Mouse (Mus musculus) lung, postnatal 0 days (tissue): ENCODE results near the gene Cc2d2a. TPM values are rescaled to one million over a fixed set of nuclear protein-coding genes. Genes with fewer than 3 reads are reported as not detected.

ENCODE experiments used
- ATAC-seq: fragments of 200-750 bp; cut with Nextera tagmentation; 2 replicates; pipeline ENCODE4 v1.8.0; 2017; ENCODE audit warnings: moderate library complexity
- DNase-seq: peaks from one replicate; pipeline ENCODE4 v3.0.0-alpha.2; 2016; ENCODE audit warnings: low spot score
- H3K27ac ChIP-seq: fragments of 300-500 bp; sonication (generic); 2 replicates; pipeline ENCODE4 v1.5.1; 2014; ENCODE audit warnings: antibody characterized with exemption, mild to moderate bottlenecking, low read length, mixed read lengths
- H3K27me3 ChIP-seq: fragments of 300-500 bp; sonication (generic); replicated peaks from 2 replicates; pipeline ENCODE4 v1.6.1; 2014; ENCODE audit warnings: low read length, mixed read lengths; ENCODE audit not compliant: insufficient read depth
- H3K36me3 ChIP-seq: fragments of 300-500 bp; sonication (generic); 2 replicates; pipeline ENCODE4 v1.6.1; 2014; ENCODE audit warnings: low read length, mixed read lengths; ENCODE audit not compliant: insufficient read depth
- H3K4me1 ChIP-seq: fragments of 300-500 bp; sonication (generic); 2 replicates; pipeline ENCODE4 v1.6.1; 2014; ENCODE audit warnings: antibody characterized with exemption, low read depth, low read length, mixed read lengths; ENCODE audit not compliant: insufficient read depth
- H3K4me2 ChIP-seq: fragments of 300-500 bp; sonication (generic); replicated peaks from 2 replicates; pipeline ENCODE4 v1.6.1; 2014; ENCODE audit warnings: low read depth, mild to moderate bottlenecking, low read length, moderate library complexity, mixed read lengths
- H3K4me3 ChIP-seq: fragments of 300-500 bp; sonication (generic); 2 replicates; pipeline ENCODE4 v1.5.1; 2014; ENCODE audit warnings: low read depth, low read length
- H3K9ac ChIP-seq: fragments of 300-500 bp; sonication (generic); replicated peaks from 2 replicates; pipeline ENCODE4 v1.6.1; 2014; ENCODE audit warnings: low read depth, mild to moderate bottlenecking
- H3K9me3 ChIP-seq: fragments of 300-500 bp; sonication (generic); 2 replicates; pipeline ENCODE4 v1.6.1; 2016; ENCODE audit warnings: low read length, mixed read lengths
- CTCF ChIP-seq: IDR thresholded peaks from 2 replicates; pipeline ENCODE4 v1.5.1; 2016; ENCODE audit warnings: antibody characterized with exemption, mild to moderate bottlenecking
- EP300 ChIP-seq: IDR thresholded peaks from 2 replicates; pipeline ENCODE4 v1.6.1; 2016; ENCODE audit warnings: antibody characterized with exemption, mild to moderate bottlenecking, control low read depth
- WGBS: fragments of 180-500 bp; shearing (Covaris S2); extraction: QIAGEN DNeasy Blood & Tissue Kit; methylation state at CpG from one replicate; pipeline ENCODE4 v1.1.7; 2014; 5-methylcytosine and 5-hydroxymethylcytosine counted together
- polyA plus RNA-seq: library from polyadenylated mRNA; unstranded; fragments of >200 nt; fragmentation: Nextera tagmentation; extraction: Ambion mirVana; gene quantifications from 2 replicates; pipeline ENCODE4 v1.2.1, GENCODE M21; 2015

The Cc2d2a gene
- polyA plus RNA-seq, 1 experiment from 2014 or later = 7.7 TPM

- Histone ChIP-seq H3K36me3 (no peaks in the 10 kb centered on the region), H3K27me3 (no peaks in the 10 kb centered on the region), H3K4me2 (no peak overlapping the region), H3K9me3 (no peaks in the 10 kb centered on the region), H3K9ac (no peak overlapping the region), H3K4me3 (no peak overlapping the region), H3K4me1 (no peaks in the 10 kb centered on the region), H3K27ac (no peak overlapping the region)
- DNase-seq (peak; percentile 68), ATAC-seq (peak; percentile 71)
- WGBS = 60% methylated on average over 12 of the region's 12 CpGs
- TF ChIP-seq CTCF (no peak), EP300 (no peak)
Observed at GRCm38 (mm10) chr5:43647098-43647774, 14.9 kb upstream of the Cc2d2a start.

GRCm38 (mm10) chr5:43661498-43661897 lies 648 bp upstream of the Cc2d2a start:
- TF ChIP-seq CTCF (no peak), EP300 (no peak)
- Histone ChIP-seq H3K9me3 (no peaks in the 10 kb centered on the region), H3K4me1 (peaks cover 12% of the 10 kb centered on the region; the same call in 1 of the 2 replicates), H3K9ac (no peak overlapping the region), H3K36me3 (0 out of 2 replicates have a peak, but pooled peaks cover under 1% of the 10 kb centered on the region), H3K4me2 (peak overlapping the region; percentile 61), H3K4me3 (peak overlapping the region; percentile 36; the same call in 1 of the 2 replicates), H3K27ac (peak overlapping the region; percentile 72), H3K27me3 (no peaks in the 10 kb centered on the region)
- 89% methylated on average over 3 of the region's 3 CpGs for WGBS
- DNase-seq = no peak
- no peak for ATAC-seq

GRCm38 (mm10) chr5:43663531-43663930 lies 1.4 kb downstream of the Cc2d2a start:
- WGBS = 23% methylated on average over 6 of the region's 6 CpGs
- no peak overlapping the region for H3K9ac ChIP-seq
- H3K4me1 ChIP-seq = peaks cover 12% of the 10 kb centered on the region; the same call in 1 of the 2 replicates
- no peak overlapping the region for H3K4me3 ChIP-seq
- DNase-seq (no peak), ATAC-seq (no peak)
- TF ChIP-seq CTCF (no peak), EP300 (no peak)
- H3K27ac ChIP-seq = no peak overlapping the region
- H3K9me3 ChIP-seq = no peaks in the 10 kb centered on the region
- H3K36me3 ChIP-seq = 0 out of 2 replicates have a peak, but pooled peaks cover 6% of the 10 kb centered on the region
- no peaks in the 10 kb centered on the region for H3K27me3 ChIP-seq
- H3K4me2 ChIP-seq = peak overlapping the region; percentile 34

GRCm38 (mm10) chr5:43665144-43665543 lies 3.0 kb downstream of the Cc2d2a start:
- Histone ChIP-seq H3K4me3 (peak overlapping the region; percentile 12; the same call in 1 of the 2 replicates), H3K27ac (no peak overlapping the region), H3K36me3 (0 out of 2 replicates have a peak, but pooled peaks cover 6% of the 10 kb centered on the region), H3K4me1 (peaks cover 12% of the 10 kb centered on the region; the same call in 1 of the 2 replicates), H3K9me3 (no peaks in the 10 kb centered on the region), H3K4me2 (peak overlapping the region; percentile 45), H3K9ac (no peak overlapping the region), H3K27me3 (no peaks in the 10 kb centered on the region)
- ATAC-seq (peak; percentile 57), DNase-seq (peak; percentile 52)
- no peak for TF ChIP-seq EP300
- TF ChIP-seq CTCF = no peak
- 26% methylated on average over 5 of the region's 5 CpGs for WGBS

- no peak for ATAC-seq
- no peak overlapping the region for H3K4me2 ChIP-seq
- TF ChIP-seq CTCF = no peak
- no peak for TF ChIP-seq EP300
Observed at GRCm38 (mm10) chr5:43669118-43669645, 7.0 kb downstream of the Cc2d2a start.

GRCm38 (mm10) chr5:43672177-43672911 lies 10.2 kb downstream of the Cc2d2a start:
- peak; percentile 96 for DNase-seq
- WGBS = 0% methylated on average over 12 of the region's 12 CpGs

More at GRCm38 (mm10) chr5:43669118-43669645, 7.0 kb downstream of the Cc2d2a start:
- 0 out of 2 replicates have a peak, but pooled peaks cover 6% of the 10 kb centered on the region for H3K36me3 ChIP-seq
- no peak for DNase-seq
- no peaks in the 10 kb centered on the region for H3K9me3 ChIP-seq
- WGBS = 47% methylated on average over 8 of the region's 8 CpGs
- no peak overlapping the region for H3K9ac ChIP-seq
- no peak overlapping the region for H3K4me3 ChIP-seq
- H3K27me3 ChIP-seq = no peaks in the 10 kb centered on the region
- no peak overlapping the region for H3K27ac ChIP-seq
- no peaks in the 10 kb centered on the region for H3K4me1 ChIP-seq

More at GRCm38 (mm10) chr5:43672177-43672911, 10.2 kb downstream of the Cc2d2a start:
- Histone ChIP-seq H3K9ac (peak overlapping the region; percentile 57), H3K4me1 (no peaks in the 10 kb centered on the region), H3K27me3 (no peaks in the 10 kb centered on the region), H3K4me2 (peak overlapping the region; percentile 72), H3K36me3 (no peaks in the 10 kb centered on the region), H3K4me3 (peak overlapping the region; percentile 49), H3K9me3 (no peaks in the 10 kb centered on the region), H3K27ac (peak overlapping the region; percentile 78)
- peak; percentile 95 for ATAC-seq
- peak; percentile 48; the same call in 1 of the 2 replicates for TF ChIP-seq EP300
- peak; percentile 83 for TF ChIP-seq CTCF
